Comparison of ENCODE assay signal across 9 mouse cellular contexts in the genomic region with DNA sequence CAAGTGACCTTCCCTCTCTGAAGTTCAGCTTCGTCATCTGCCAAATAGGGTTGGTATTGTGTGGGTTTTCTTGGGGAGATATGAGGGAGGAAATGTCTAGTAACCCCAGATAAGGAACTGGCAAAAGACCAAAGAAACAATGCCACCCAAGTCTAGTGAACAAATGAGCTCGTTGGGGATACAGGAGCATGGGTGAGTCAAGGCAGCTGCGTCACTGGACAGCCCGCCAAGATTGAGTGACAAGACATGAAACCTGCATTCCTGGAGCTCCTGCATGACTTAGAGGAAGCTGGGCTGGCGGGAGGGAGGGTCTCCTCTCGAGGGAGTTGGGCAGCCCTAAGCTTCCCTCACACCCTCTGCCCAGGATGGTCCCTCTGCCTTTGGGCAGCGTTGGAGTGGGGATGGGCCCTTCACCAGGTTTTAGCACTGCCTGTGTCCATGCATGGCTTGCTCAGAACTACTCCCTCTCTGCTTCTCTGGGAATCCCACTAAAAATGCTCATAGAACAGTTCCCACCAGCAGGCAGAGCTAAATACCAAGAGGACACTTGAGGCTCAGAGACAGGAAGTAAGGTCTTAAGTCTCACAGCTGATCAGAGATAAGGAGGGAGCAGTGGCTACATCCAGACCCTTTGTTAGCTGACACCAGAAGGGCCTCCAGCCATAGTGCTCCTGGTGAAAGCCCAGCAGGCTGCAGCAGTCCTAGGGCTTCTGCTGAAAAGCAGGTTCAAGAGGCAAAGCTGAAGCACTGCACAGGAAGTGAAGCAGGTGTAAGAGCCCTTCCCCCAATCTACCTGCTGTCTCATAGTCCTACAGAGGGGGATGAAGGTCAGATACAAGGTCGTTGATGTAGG. TPM values are rescaled to one million over a fixed set of nuclear protein-coding genes. Genes with fewer than 3 reads are reported as not detected.
DNase-seq lines count a peak whose midpoint lies in the region; ATAC-seq and TF ChIP-seq lines count a peak whose summit lies in the region.
"Had no signal": no experiment of that assay in that cellular context is flagged by ENCODE, and none has a peak within 500 bp of the region (broad histone marks: within the 10 kb centered on the region; RNA-seq: fewer than 3 reads in every experiment).

No protein-coding gene starts in this region.

- no peak overlapping the region for H3K27ac ChIP-seq in heart, embryonic 15.5 days
- H3K27ac ChIP-seq in thymus, adult 2 months (ENCODE audit: control insufficient read depth, insufficient read depth, low read length): peak overlapping the region; percentile 89

- H3K36me3 ChIP-seq in heart, embryonic 15.5 days: no peaks in the 10 kb centered on the region
- no peaks in the 10 kb centered on the region for H3K36me3 ChIP-seq in thymus, adult 2 months (ENCODE audit: control insufficient read depth, insufficient read depth, low read length)

- no peak overlapping the region for H3K4me3 ChIP-seq in heart, embryonic 15.5 days
- no peak overlapping the region for H3K4me3 ChIP-seq in thymus, adult 2 months (ENCODE audit: control insufficient read depth, insufficient read depth, low read length)

- peak; percentile 40; the same call in 1 of the 2 replicates for ATAC-seq in heart, embryonic 15.5 days (replicated peaks; ENCODE audit: insufficient number of reproducible peaks, insufficient read depth, low FRiP score, low read depth)

- H3K4me1 ChIP-seq in heart, embryonic 15.5 days (replicated peaks): peaks cover 10% of the 10 kb centered on the region
- peaks cover 62% of the 10 kb centered on the region for H3K4me1 ChIP-seq in thymus, adult 2 months (replicated peaks; ENCODE audit: control insufficient read depth, insufficient read depth, low read length)

- TF ChIP-seq CTCF in thymus, adult 2 months (IDR thresholded peaks at IDR 0.05; ENCODE audit: borderline replicate concordance, control insufficient read depth, extremely low read depth, insufficient read depth, low read length, poor library complexity): 0 out of 2 replicates have a peak, but pooled peaks have one; percentile 12

- WGBS in heart, embryonic 15.5 days: 30% methylated on average over 8 of the region's 8 CpGs
- 15% methylated on average over 8 of the region's 8 CpGs for WGBS in thymus, adult 2 months

- no peak overlapping the region for H3K4me2 ChIP-seq in heart, embryonic 15.5 days

- no peak for DNase-seq in heart, adult 8-10 months (ENCODE audit: low spot score)
- DNase-seq in MN1 (ENCODE audit: low spot score): peak; percentile 29
- DNase-seq in lung, adult 18-20 months: peak; percentile 45 to 70
- peak; percentile 64 for DNase-seq in thymus, adult 2 months
- DNase-seq in gastrocnemius, postnatal 4 days (ENCODE audit: low spot score in 2 of 2): no peak
- no peak for DNase-seq in embryo, embryonic 11 days
- DNase-seq in cerebellum, adult 11 months: no peak
- DNase-seq: layer of hippocampus, postnatal 36 days had no signal

- no peak overlapping the region for H3K9ac ChIP-seq in heart, embryonic 15.5 days

- no peaks in the 10 kb centered on the region for H3K27me3 ChIP-seq in heart, embryonic 15.5 days
- no peaks in the 10 kb centered on the region for H3K27me3 ChIP-seq in thymus, adult 2 months (ENCODE audit: control insufficient read depth, insufficient read depth, low read length)

- no peak for TF ChIP-seq POLR2A in thymus, adult 2 months (IDR thresholded peaks at IDR 0.05; ENCODE audit: control insufficient read depth, extremely low read depth, insufficient read depth, low read length, poor library complexity)

- H3K9me3 ChIP-seq in heart, embryonic 15.5 days (replicated peaks): no peaks in the 10 kb centered on the region

RNA-seq across cellular contexts. Expression of gene Fkbp1a, which starts 11.7 kb away (rescaled TPM):
- 630 and 641 TPM in 2 replicates for polyA plus RNA-seq in heart, embryonic 15.5 days (2015; fragmentation: Nextera tagmentation; extraction: Ambion mirVana)
- total RNA-seq in heart, adult 8-10 months (2022): 100 to 1,000 TPM; 185 to 207 (median 192) TPM
- 126 and 146 TPM in 2 replicates for polyA plus RNA-seq in thymus, adult 2 months (2012; rRNA removed)
- total RNA-seq in gastrocnemius, postnatal 4 days (2021): 100 to 1,000 TPM; 292 to 323 TPM

RNA-seq across cellular contexts. Expression of gene Nsfl1c, which starts 36.6 kb away (rescaled TPM):
- polyA plus RNA-seq in heart, embryonic 15.5 days (2015; fragmentation: Nextera tagmentation; extraction: Ambion mirVana): 135 and 152 TPM in 2 replicates
- total RNA-seq in heart, adult 8-10 months (2022): 10 to 100 TPM; 77.5 to 88.9 (median 82.6) TPM
- 64.1 and 79.3 TPM in 2 replicates for polyA plus RNA-seq in thymus, adult 2 months (2012; rRNA removed)
- 100 to 1,000 TPM; 132 to 145 TPM for total RNA-seq in gastrocnemius, postnatal 4 days (2021)

RNA-seq across cellular contexts. Expression of gene Sdcbp2, which starts 41.8 kb away (rescaled TPM):
- polyA plus RNA-seq in heart, embryonic 15.5 days (2015; fragmentation: Nextera tagmentation; extraction: Ambion mirVana): 1.9 and 2.0 TPM in 2 replicates
- 1 to 10 TPM; 1.7 to 2.7 (median 2.5) TPM for total RNA-seq in heart, adult 8-10 months (2022)
- polyA plus RNA-seq in thymus, adult 2 months (2012; rRNA removed): 3.5 and 4.6 TPM in 2 replicates
- total RNA-seq in gastrocnemius, postnatal 4 days (2021): 1 to 10 TPM; 1.5 to 1.8 TPM

RNA-seq across cellular contexts. Expression of gene 4921509C19Rik, which starts 54.7 kb away (rescaled TPM):
- not detected in 2 replicates for polyA plus RNA-seq in heart, embryonic 15.5 days (2015; fragmentation: Nextera tagmentation; extraction: Ambion mirVana)
- not detected for total RNA-seq in heart, adult 8-10 months (2022)
- not detected in 2 replicates for polyA plus RNA-seq in thymus, adult 2 months (2012; rRNA removed)
- total RNA-seq in gastrocnemius, postnatal 4 days (2021): not detected
- total RNA-seq: layer of hippocampus, postnatal 36 days had no signal

Comparison
In these comparisons a context has a peak if more than half of its experiments do, and no peak if none do; other contexts are left out.
1. DNase-seq: peak in MN1 (single experiment), lung, adult 18-20 months (2 of 2) and thymus, adult 2 months (single experiment); none in heart, adult 8-10 months (single experiment), gastrocnemius, postnatal 4 days (0 of 2), embryo, embryonic 11 days (single experiment) and cerebellum, adult 11 months (single experiment).